Mouse (Mus musculus) testis, postnatal 10 days (tissue): ENCODE measurements around the gene March7.

Source experiments
- DNase-seq: peaks from one replicate; pipeline ENCODE4 v3.0.0; 2021; ENCODE audit warnings: low spot score

Gene March7

GRCm38 (mm10) chr2:60285107-60285617, 75.5 kb downstream of the March7 start:
- no peak for DNase-seq

- DNase-seq = no peak
Measured at GRCm38 (mm10) chr2:60288606-60289005, 78.9 kb downstream of the March7 start.

- no peak for DNase-seq
Measured at GRCm38 (mm10) chr2:60289451-60289850, 79.8 kb downstream of the March7 start.

- no peak for DNase-seq
Measured at GRCm38 (mm10) chr2:60291381-60291780, 81.7 kb downstream of the March7 start.

- DNase-seq = no peak
Measured at GRCm38 (mm10) chr2:60298266-60298665, 88.6 kb downstream of the March7 start.

GRCm38 (mm10) chr2:60299323-60299722, 89.6 kb downstream of the March7 start:
- DNase-seq = no peak
